22 mouse cellular contexts compared by ENCODE assay signal in genomic region chr16:72734234-72734633, GRCm38 (mm10).
DNase-seq lines count a peak whose midpoint lies in the region; ATAC-seq and TF ChIP-seq lines count a peak whose summit lies in the region.
"Had no signal": no experiment of that assay in that cellular context is flagged by ENCODE, and none has a peak within 500 bp of the region (broad histone marks: within the 10 kb centered on the region; RNA-seq: fewer than 3 reads in every experiment).

No protein-coding gene starts in this region.

- WGBS in lung, embryonic 16.5 days: 75% methylated on average over 5 of the region's 5 CpGs
- 94% methylated on average over 5 of the region's 5 CpGs for WGBS in thymus, adult 2 months

- no peak overlapping the region for H3K4me3 ChIP-seq in lung, embryonic 16.5 days (ENCODE audit: low read length)
- H3K4me3 ChIP-seq in thymus, adult 2 months (ENCODE audit: control insufficient read depth, insufficient read depth, low read length): no peak overlapping the region
- H3K4me3 ChIP-seq: embryonic facial prominence, embryonic 12.5 days; erythroblast, embryonic 14.5 days; forebrain, embryonic 13.5 days; heart, embryonic 13.5 days; hindbrain, embryonic 13.5 days; left cerebral cortex, adult 2 months; limb, embryonic 10.5 days; neural tube, embryonic 12.5 days had no signal

- no peak for TF ChIP-seq POLR2A in thymus, adult 2 months (IDR thresholded peaks at IDR 0.05; ENCODE audit: control insufficient read depth, extremely low read depth, insufficient read depth, low read length, poor library complexity)

- no peaks in the 10 kb centered on the region for H3K36me3 ChIP-seq in lung, embryonic 16.5 days (ENCODE audit: control insufficient read depth, insufficient read depth, low read length)
- H3K36me3 ChIP-seq in thymus, adult 2 months (ENCODE audit: control insufficient read depth, insufficient read depth, low read length): no peaks in the 10 kb centered on the region
- H3K36me3 ChIP-seq: embryonic facial prominence, embryonic 12.5 days; heart, embryonic 13.5 days; hindbrain, embryonic 13.5 days; limb, embryonic 10.5 days; neural tube, embryonic 12.5 days had no signal

- peaks cover 6% of the 10 kb centered on the region for H3K4me1 ChIP-seq in lung, embryonic 16.5 days (replicated peaks; ENCODE audit: control insufficient read depth, insufficient read depth, low read length)
- H3K4me1 ChIP-seq in thymus, adult 2 months (replicated peaks; ENCODE audit: control insufficient read depth, insufficient read depth, low read length): no peaks in the 10 kb centered on the region

- no peak overlapping the region for H3K4me2 ChIP-seq in lung, embryonic 16.5 days (ENCODE audit: low read depth, low read length)
- H3K4me2 ChIP-seq: embryonic facial prominence, embryonic 12.5 days; forebrain, embryonic 13.5 days; heart, embryonic 13.5 days; hindbrain, embryonic 13.5 days; midbrain, embryonic 11.5 days; neural tube, embryonic 12.5 days had no signal

- ATAC-seq in lung, embryonic 16.5 days (ENCODE audit: low read depth): no peak
- ATAC-seq: forebrain, embryonic 13.5 days; inflammation-experienced regulatory T-cells, adult 6 months had no signal

- H3K27me3 ChIP-seq in lung, embryonic 16.5 days (ENCODE audit: control insufficient read depth, insufficient read depth, low read depth, low read length): no peaks in the 10 kb centered on the region
- H3K27me3 ChIP-seq in thymus, adult 2 months (ENCODE audit: control insufficient read depth, insufficient read depth, low read length): no peaks in the 10 kb centered on the region
- H3K27me3 ChIP-seq: embryonic facial prominence, embryonic 12.5 days; forebrain, embryonic 13.5 days; heart, embryonic 13.5 days; hindbrain, embryonic 13.5 days; neural tube, embryonic 12.5 days had no signal

- no peak overlapping the region for H3K9ac ChIP-seq in lung, embryonic 16.5 days (ENCODE audit: low read length)
- H3K9ac ChIP-seq: embryonic facial prominence, embryonic 12.5 days; forebrain, embryonic 13.5 days; heart, embryonic 13.5 days; hindbrain, embryonic 13.5 days; neural tube, embryonic 12.5 days had no signal

- H3K27ac ChIP-seq in lung, embryonic 16.5 days (ENCODE audit: low read length): 0 out of 2 replicates have a peak overlapping the region, but pooled peaks have one; percentile 25
- no peak overlapping the region for H3K27ac ChIP-seq in thymus, adult 2 months (ENCODE audit: control insufficient read depth, insufficient read depth, low read length)
- H3K27ac ChIP-seq: embryonic facial prominence, embryonic 12.5 days; forebrain, embryonic 13.5 days; heart, embryonic 13.5 days; hindbrain, embryonic 13.5 days; left cerebral cortex, adult 2 months; limb, embryonic 10.5 days; neural tube, embryonic 12.5 days had no signal

- TF ChIP-seq CTCF in thymus, adult 2 months (IDR thresholded peaks at IDR 0.05; ENCODE audit: borderline replicate concordance, control insufficient read depth, extremely low read depth, insufficient read depth, low read length, poor library complexity): no peak

- H3K9me3 ChIP-seq in lung, embryonic 16.5 days (ENCODE audit: control insufficient read depth, low read length): no peaks in the 10 kb centered on the region
- H3K9me3 ChIP-seq: embryonic facial prominence, embryonic 12.5 days; forebrain, embryonic 13.5 days; heart, embryonic 13.5 days; hindbrain, embryonic 13.5 days; limb, embryonic 10.5 days; neural tube, embryonic 12.5 days had no signal

- DNase-seq in lung, postnatal 14 days: no peak
- peak; percentile 60 for DNase-seq in kidney, adult 9 months
- peak; percentile 32 for DNase-seq in kidney, postnatal 10 days
- peak; percentile 29 for DNase-seq in yolk sac, embryonic 10.5 days (ENCODE audit: low spot score)
- DNase-seq in cerebellum, postnatal 25 days: no peak
- DNase-seq in thymus, adult 2 months: no peak
- DNase-seq: adrenal gland, adult 2 months; cerebellum, adult 8-10 months; gastrocnemius, postnatal 14 days; heart, adult 18-20 months; lung, adult 2 months had no signal

Comparison
In these comparisons a context has a peak if more than half of its experiments do, and no peak if none do; other contexts are left out.
1. DNase-seq: peak in kidney, adult 9 months (single experiment), kidney, postnatal 10 days (single experiment) and yolk sac, embryonic 10.5 days (single experiment); none in lung, postnatal 14 days (single experiment), cerebellum, postnatal 25 days (0 of 2) and thymus, adult 2 months (single experiment).